Mouse (Mus musculus): ENCODE data around the gene Dnaaf5. TPM values are rescaled to one million over a fixed set of nuclear protein-coding genes. Genes with fewer than 3 reads are reported as not detected.

Dnaaf5 gene
- polyA plus RNA-seq, 1 experiment from 2014 or later, result 5.3 TPM

- H3K27me3 ChIP-seq (ENCODE audit: insufficient read depth, low read length), result no peaks in the 10 kb centered on the region
- H3K36me3 ChIP-seq (ENCODE audit: insufficient read depth, low read length), result peaks cover 34% of the 10 kb centered on the region
- no peak overlapping the region for H3K4me3 ChIP-seq (replicated peaks; ENCODE audit: low read depth, low read length)
- H3K4me2 ChIP-seq (ENCODE audit: low read length), result no peak overlapping the region
- no peak for ATAC-seq (replicated peaks; ENCODE audit: low FRiP score, low read depth)
- 92% methylated on average over 2 of the region's 2 CpGs for WGBS
- H3K9ac ChIP-seq (ENCODE audit: low read depth, low read length), result no peak overlapping the region
- H3K27ac ChIP-seq, result no peak overlapping the region
- no peaks in the 10 kb centered on the region for H3K4me1 ChIP-seq (replicated peaks; ENCODE audit: insufficient read depth, low read length)
- no peak for DNase-seq (ENCODE audit: low spot score)
- H3K9me3 ChIP-seq (replicated peaks; ENCODE audit: low read length), result no peaks in the 10 kb centered on the region
- no peak for TF ChIP-seq CTCF (IDR thresholded peaks at IDR 0.05; ENCODE audit: low read depth)
Observed at GRCm38 (mm10) chr5:139183131-139183530, 33.1 kb downstream of the Dnaaf5 start.

GRCm38 (mm10) chr5:139183601-139184000 is 33.6 kb downstream of the Dnaaf5 start:
- DNase-seq (ENCODE audit: low spot score), result no peak
- H3K9ac ChIP-seq (ENCODE audit: low read depth, low read length), result no peak overlapping the region
- H3K4me1 ChIP-seq (replicated peaks; ENCODE audit: insufficient read depth, low read length), result no peaks in the 10 kb centered on the region
- no peaks in the 10 kb centered on the region for H3K27me3 ChIP-seq (ENCODE audit: insufficient read depth, low read length)
- 85% methylated on average over 9 of the region's 9 CpGs for WGBS
- H3K36me3 ChIP-seq (ENCODE audit: insufficient read depth, low read length), result peaks cover 34% of the 10 kb centered on the region
- no peak for ATAC-seq (replicated peaks; ENCODE audit: low FRiP score, low read depth)
- no peak overlapping the region for H3K4me3 ChIP-seq (replicated peaks; ENCODE audit: low read depth, low read length)
- no peak overlapping the region for H3K27ac ChIP-seq
- no peaks in the 10 kb centered on the region for H3K9me3 ChIP-seq (replicated peaks; ENCODE audit: low read length)
- no peak for TF ChIP-seq CTCF (IDR thresholded peaks at IDR 0.05; ENCODE audit: low read depth)
- no peak overlapping the region for H3K4me2 ChIP-seq (ENCODE audit: low read length)

GRCm38 (mm10) chr5:139184897-139185296 is 34.9 kb downstream of the Dnaaf5 start:
- 68% methylated on average over 4 of the region's 4 CpGs for WGBS
- Histone ChIP-seq H3K27me3 (ENCODE audit: insufficient read depth, low read length) (no peaks in the 10 kb centered on the region), H3K4me2 (ENCODE audit: low read length) (no peak overlapping the region), H3K9me3 (replicated peaks; ENCODE audit: low read length) (no peaks in the 10 kb centered on the region), H3K36me3 (ENCODE audit: insufficient read depth, low read length) (peaks cover 34% of the 10 kb centered on the region), H3K4me3 (replicated peaks; ENCODE audit: low read depth, low read length) (no peak overlapping the region), H3K4me1 (replicated peaks; ENCODE audit: insufficient read depth, low read length) (no peaks in the 10 kb centered on the region), H3K27ac (no peak overlapping the region), H3K9ac (ENCODE audit: low read depth, low read length) (no peak overlapping the region)
- no peak for DNase-seq (ENCODE audit: low spot score)
- no peak for TF ChIP-seq CTCF (IDR thresholded peaks at IDR 0.05; ENCODE audit: low read depth)
- ATAC-seq (replicated peaks; ENCODE audit: low FRiP score, low read depth), result no peak

GRCm38 (mm10) chr5:139189726-139190125 is 39.7 kb downstream of the Dnaaf5 start:
- Histone ChIP-seq H3K9me3 (replicated peaks; ENCODE audit: low read length) (no peaks in the 10 kb centered on the region), H3K4me3 (replicated peaks; ENCODE audit: low read depth, low read length) (no peak overlapping the region), H3K27ac (no peak overlapping the region), H3K9ac (ENCODE audit: low read depth, low read length) (no peak overlapping the region), H3K4me2 (ENCODE audit: low read length) (no peak overlapping the region), H3K4me1 (replicated peaks; ENCODE audit: insufficient read depth, low read length) (no peaks in the 10 kb centered on the region), H3K27me3 (ENCODE audit: insufficient read depth, low read length) (no peaks in the 10 kb centered on the region), H3K36me3 (ENCODE audit: insufficient read depth, low read length) (peaks cover 9% of the 10 kb centered on the region)
- no peak for ATAC-seq (replicated peaks; ENCODE audit: low FRiP score, low read depth)
- DNase-seq (ENCODE audit: low spot score), result no peak
- TF ChIP-seq CTCF (IDR thresholded peaks at IDR 0.05; ENCODE audit: low read depth), result no peak
- 95% methylated on average over 5 of the region's 5 CpGs for WGBS

- no peak overlapping the region for H3K27ac ChIP-seq
- H3K9me3 ChIP-seq (replicated peaks; ENCODE audit: low read length), result no peaks in the 10 kb centered on the region
- 80% methylated on average over 5 of the region's 5 CpGs for WGBS
- no peaks in the 10 kb centered on the region for H3K27me3 ChIP-seq (ENCODE audit: insufficient read depth, low read length)
- ATAC-seq (replicated peaks; ENCODE audit: low FRiP score, low read depth) (no peak), DNase-seq (ENCODE audit: low spot score) (no peak)
- H3K4me3 ChIP-seq (replicated peaks; ENCODE audit: low read depth, low read length), result no peak overlapping the region
- TF ChIP-seq CTCF (IDR thresholded peaks at IDR 0.05; ENCODE audit: low read depth), result no peak
- no peaks in the 10 kb centered on the region for H3K4me1 ChIP-seq (replicated peaks; ENCODE audit: insufficient read depth, low read length)
- H3K4me2 ChIP-seq (ENCODE audit: low read length), result no peak overlapping the region
- H3K9ac ChIP-seq (ENCODE audit: low read depth, low read length), result no peak overlapping the region
- peaks cover 9% of the 10 kb centered on the region for H3K36me3 ChIP-seq (ENCODE audit: insufficient read depth, low read length)
Observed at GRCm38 (mm10) chr5:139190958-139191357, 40.9 kb downstream of the Dnaaf5 start.

GRCm38 (mm10) chr5:139198779-139199178 is 48.8 kb downstream of the Dnaaf5 start:
- Histone ChIP-seq H3K4me3 (replicated peaks; ENCODE audit: low read depth, low read length) (no peak overlapping the region), H3K27me3 (ENCODE audit: insufficient read depth, low read length) (no peaks in the 10 kb centered on the region), H3K27ac (no peak overlapping the region), H3K4me2 (ENCODE audit: low read length) (no peak overlapping the region), H3K9me3 (replicated peaks; ENCODE audit: low read length) (no peaks in the 10 kb centered on the region), H3K36me3 (ENCODE audit: insufficient read depth, low read length) (no peaks in the 10 kb centered on the region), H3K9ac (ENCODE audit: low read depth, low read length) (no peak overlapping the region), H3K4me1 (replicated peaks; ENCODE audit: insufficient read depth, low read length) (peaks cover 13% of the 10 kb centered on the region; the same call in 1 of the 2 replicates)
- ATAC-seq (replicated peaks; ENCODE audit: low FRiP score, low read depth) (no peak), DNase-seq (ENCODE audit: low spot score) (no peak)
- TF ChIP-seq CTCF (IDR thresholded peaks at IDR 0.05; ENCODE audit: low read depth), result no peak
- WGBS, result 90% methylated on average over 3 of the region's 3 CpGs

- 40% methylated on average over 2 of the region's 2 CpGs for WGBS
- TF ChIP-seq CTCF (IDR thresholded peaks at IDR 0.05; ENCODE audit: low read depth), result no peak
- Histone ChIP-seq H3K9ac (ENCODE audit: low read depth, low read length) (peak overlapping the region; percentile 60), H3K9me3 (replicated peaks; ENCODE audit: low read length) (no peaks in the 10 kb centered on the region), H3K4me3 (replicated peaks; ENCODE audit: low read depth, low read length) (peak overlapping the region; percentile 87), H3K36me3 (ENCODE audit: insufficient read depth, low read length) (no peaks in the 10 kb centered on the region), H3K27me3 (ENCODE audit: insufficient read depth, low read length) (no peaks in the 10 kb centered on the region), H3K4me1 (replicated peaks; ENCODE audit: insufficient read depth, low read length) (peaks cover 13% of the 10 kb centered on the region; the same call in 1 of the 2 replicates), H3K4me2 (ENCODE audit: low read length) (peak overlapping the region; percentile 76), H3K27ac (peak overlapping the region; percentile 88)
- ATAC-seq (replicated peaks; ENCODE audit: low FRiP score, low read depth), result no peak
- no peak for DNase-seq (ENCODE audit: low spot score)
Observed at GRCm38 (mm10) chr5:139199636-139199994, 49.6 kb downstream of the Dnaaf5 start.

Data from kidney, postnatal 0 days (tissue).